8 mouse cellular contexts compared by ENCODE assay signal in the genomic region with DNA sequence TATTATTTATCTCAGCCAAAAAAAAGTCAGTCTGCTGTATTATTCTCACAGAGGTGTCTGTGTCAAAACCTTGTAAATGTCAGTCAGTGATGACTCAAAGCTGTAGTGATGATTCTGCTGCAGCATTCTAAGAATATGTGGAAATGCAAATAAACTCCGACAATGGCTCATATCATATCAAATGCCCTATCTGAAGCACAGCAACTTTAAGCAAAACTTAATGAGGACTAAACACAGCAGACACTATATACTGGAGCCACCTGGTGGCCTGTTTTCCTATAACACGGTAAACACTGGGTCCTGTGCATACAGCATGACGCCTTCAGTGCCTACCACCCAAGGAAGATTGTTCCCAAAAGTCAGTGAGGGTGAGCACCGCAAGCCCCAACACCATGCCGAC. TPM values are rescaled to one million over a fixed set of nuclear protein-coding genes. Genes with fewer than 3 reads are reported as not detected.
DNase-seq lines count a peak whose midpoint lies in the region; ATAC-seq and TF ChIP-seq lines count a peak whose summit lies in the region.

No protein-coding gene starts in this region.

- no peak for ATAC-seq in hindbrain, embryonic 12.5 days (ENCODE audit: low FRiP score)
- peak; percentile 82 for ATAC-seq in common myeloid progenitor, adult 5-6 weeks (replicated peaks; ENCODE audit: low read depth, poor library complexity, severe bottlenecking)

- H3K27ac ChIP-seq in hindbrain, embryonic 10.5 days, result no peak overlapping the region
- no peak overlapping the region for H3K27ac ChIP-seq in hindbrain, embryonic 12.5 days
- H3K27ac ChIP-seq in ES-E14 (ENCODE audit: insufficient read depth, low read depth, low read length, poor library complexity, severe bottlenecking), result no peak overlapping the region
- no peak overlapping the region for H3K27ac ChIP-seq in midbrain, embryonic 10.5 days (replicated peaks)

- H3K4me1 ChIP-seq in hindbrain, embryonic 10.5 days (replicated peaks), result no peaks in the 10 kb centered on the region
- no peaks in the 10 kb centered on the region for H3K4me1 ChIP-seq in hindbrain, embryonic 12.5 days
- no peaks in the 10 kb centered on the region for H3K4me1 ChIP-seq in ES-E14 (ENCODE audit: control insufficient read depth in 2 of 2, insufficient read depth in 2 of 2, low read length in 2 of 2, poor library complexity in 1 of 2)
- 0 out of 2 replicates have a peak, but pooled peaks cover 4% of the 10 kb centered on the region for H3K4me1 ChIP-seq in midbrain, embryonic 10.5 days

- no peak overlapping the region for H3K9ac ChIP-seq in hindbrain, embryonic 12.5 days
- no peak overlapping the region for H3K9ac ChIP-seq in ES-E14 (ENCODE audit: insufficient read depth, low read depth, low read length, poor library complexity, severe bottlenecking)

- intact Hi-C loops in heart, postnatal 36 days (cut with DNase I), result loop anchor here (1.0 to 10.0 kb wide), 4 partner anchors 83 to 505 kb away; no protein-coding TSS in a partner anchor

- in situ Hi-C loops in ES-E14 (cut with MboI; ENCODE audit: low sequenced_read_pairs in 2 of 2, unreplicated experiment in 2 of 2), result no loop called here

- no peaks in the 10 kb centered on the region for H3K9me3 ChIP-seq in hindbrain, embryonic 10.5 days
- H3K9me3 ChIP-seq in hindbrain, embryonic 12.5 days (replicated peaks), result no peaks in the 10 kb centered on the region
- H3K9me3 ChIP-seq in ES-E14 (ENCODE audit: control insufficient read depth, insufficient read depth, low read depth, low read length), result 0 out of 2 replicates have a peak, but pooled peaks cover 7% of the 10 kb centered on the region
- no peaks in the 10 kb centered on the region for H3K9me3 ChIP-seq in midbrain, embryonic 10.5 days (replicated peaks)

- no peaks in the 10 kb centered on the region for H3K36me3 ChIP-seq in hindbrain, embryonic 10.5 days
- H3K36me3 ChIP-seq in hindbrain, embryonic 12.5 days, result no peaks in the 10 kb centered on the region
- H3K36me3 ChIP-seq in ES-E14 (ENCODE audit: control insufficient read depth, insufficient read depth, low read length, poor library complexity, severe bottlenecking), result no peaks in the 10 kb centered on the region
- no peaks in the 10 kb centered on the region for H3K36me3 ChIP-seq in midbrain, embryonic 10.5 days

- no peaks in the 10 kb centered on the region for H3K27me3 ChIP-seq in hindbrain, embryonic 10.5 days (ENCODE audit: insufficient read depth, poor library complexity, severe bottlenecking)
- H3K27me3 ChIP-seq in hindbrain, embryonic 12.5 days, result no peaks in the 10 kb centered on the region
- H3K27me3 ChIP-seq in midbrain, embryonic 10.5 days (ENCODE audit: low read depth, poor library complexity, severe bottlenecking), result no peaks in the 10 kb centered on the region

- no peak overlapping the region for H3K4me2 ChIP-seq in hindbrain, embryonic 12.5 days (replicated peaks)

- H3K4me3 ChIP-seq in hindbrain, embryonic 10.5 days, result no peak overlapping the region
- H3K4me3 ChIP-seq in hindbrain, embryonic 12.5 days, result no peak overlapping the region
- H3K4me3 ChIP-seq in ES-E14 (ENCODE audit: insufficient read depth in 1 of 2, low read depth in 1 of 2, low read length in 2 of 2, poor library complexity in 1 of 2, severe bottlenecking in 1 of 2), result no peak overlapping the region
- H3K4me3 ChIP-seq in midbrain, embryonic 10.5 days, result no peak overlapping the region

- peak; percentile 20 for DNase-seq in hindbrain, embryonic 10.5 days (ENCODE audit: low spot score)
- DNase-seq in ES-E14 (ENCODE audit: low read depth, low spot score), result peak; percentile 12
- peak; percentile 45 to 57 for DNase-seq in heart, postnatal 36 days
- peak; percentile 15 for DNase-seq in layer of hippocampus, adult 9-10 months (ENCODE audit: low spot score)
- DNase-seq in midbrain, embryonic 10.5 days (ENCODE audit: low spot score), result peak; percentile 15
- peak; percentile 42 for DNase-seq in thymus, postnatal 0 days (ENCODE audit: low spot score)

- WGBS in hindbrain, embryonic 10.5 days, result 60% methylated on average over 5 of the region's 5 CpGs
- 54% methylated on average over 5 of the region's 5 CpGs for WGBS in hindbrain, embryonic 12.5 days
- WGBS in midbrain, embryonic 10.5 days, result 60% methylated on average over 5 of the region's 5 CpGs

TF ChIP-seq in ES-E14, 5 proteins besides CTCF, POLR2A, EP300 and RAD21:
- TF ChIP-seq MAFK (IDR thresholded peaks at IDR 0.05; ENCODE audit: insufficient read depth, low read depth, low read length) (no peak), CHD2 (IDR thresholded peaks at IDR 0.05; ENCODE audit: low read depth, low read length) (no peak), ZNF384 (IDR thresholded peaks at IDR 0.05; ENCODE audit: low read depth, low read length) (no peak), HCFC1 (IDR thresholded peaks at IDR 0.05; ENCODE audit: borderline replicate concordance, insufficient read depth, low read length) (no peak), ZC3H11A (IDR thresholded peaks at IDR 0.05; ENCODE audit: borderline replicate concordance, low read depth, low read length) (no peak)

RNA-seq across cellular contexts. Expression of a gene that starts 41.1 kb away (rescaled TPM):
- 29.2 and 29.3 TPM in 2 replicates for polyA plus RNA-seq in hindbrain, embryonic 10.5 days (2016; fragmentation: Nextera tagmentation; extraction: Ambion mirVana)
- 34.4 and 36.1 TPM in 2 replicates for polyA plus RNA-seq in hindbrain, embryonic 12.5 days (2016; fragmentation: Nextera tagmentation; extraction: Ambion mirVana)
- total RNA-seq in ES-E14 (2012; rRNA removed), result 6.6 and 7.3 TPM in 2 replicates
- total RNA-seq in common myeloid progenitor, adult 5-6 weeks (2017), result 25.3 and 26.3 TPM in 2 replicates
- total RNA-seq in heart, postnatal 36 days (2021), result 1 to 10 TPM; 5.4 to 5.8 TPM
- polyA plus RNA-seq in midbrain, embryonic 10.5 days (2016; fragmentation: Nextera tagmentation; extraction: Ambion mirVana), result 29.9 and 31.0 TPM in 2 replicates
- polyA plus RNA-seq in thymus, postnatal 0 days (2015; fragmentation: Nextera tagmentation; extraction: Ambion mirVana), result 27.6 and 27.7 TPM in 2 replicates
